Mouse (Mus musculus) midbrain, embryonic 16.5 days (tissue): ENCODE results near the gene Hist1h3d. TPM values are rescaled to one million over a fixed set of nuclear protein-coding genes. Genes with fewer than 3 reads are reported as not detected.
A peak's percentile ranks its signal among the peaks of the same experiment; 100 is the strongest.
"Not testable (repeated sequence)": the region's sequence is repeated elsewhere in the genome, so short reads cannot be mapped to it uniquely, and the experiment has no call there.

ENCODE experiments used
- ATAC-seq: fragments of 200-750 bp; cut with Nextera tagmentation; 2 replicates; pipeline ENCODE4 v1.8.0; 2017; ENCODE audit warnings: moderate TSS enrichment
- H3K27ac ChIP-seq: fragments of 300-500 bp; sonication (generic); 2 replicates; pipeline ENCODE4 v1.5.1; 2014; ENCODE audit warnings: mild to moderate bottlenecking, low read length, mixed read lengths
- H3K27me3 ChIP-seq: fragments of 300-500 bp; sonication (generic); 2 replicates; pipeline ENCODE4 v1.6.1; 2014; ENCODE audit warnings: low read depth, low read length, mixed read lengths; ENCODE audit not compliant: control insufficient read depth, insufficient read depth
- H3K36me3 ChIP-seq: fragments of 300-500 bp; sonication (generic); 2 replicates; pipeline ENCODE4 v1.6.1; 2014; ENCODE audit warnings: mild to moderate bottlenecking, low read length, moderate library complexity, mixed read lengths; ENCODE audit not compliant: control insufficient read depth, insufficient read depth
- H3K4me1 ChIP-seq: fragments of 300-500 bp; sonication (generic); 2 replicates; pipeline ENCODE4 v1.6.1; 2014; ENCODE audit warnings: mild to moderate bottlenecking, low read length, mixed read lengths; ENCODE audit not compliant: control insufficient read depth, insufficient read depth
- H3K4me2 ChIP-seq: fragments of 300-500 bp; sonication (generic); 2 replicates; pipeline ENCODE4 v1.6.1; 2014; ENCODE audit warnings: mild to moderate bottlenecking, low read length, mixed read lengths
- H3K4me3 ChIP-seq: fragments of 300-500 bp; sonication (generic); 2 replicates; pipeline ENCODE4 v1.5.1; 2014; ENCODE audit warnings: low read depth, mild to moderate bottlenecking, low read length, moderate library complexity, mixed read lengths
- H3K9ac ChIP-seq: fragments of 300-500 bp; sonication (generic); 2 replicates; pipeline ENCODE4 v1.6.1; 2014; ENCODE audit warnings: low read depth, low read length, mixed read lengths
- H3K9me3 ChIP-seq: fragments of 300-500 bp; sonication (generic); replicated peaks from 2 replicates; pipeline ENCODE4 v1.6.1; 2014; ENCODE audit warnings: mild to moderate bottlenecking, low read length, mixed read lengths; ENCODE audit not compliant: control insufficient read depth, poor library complexity, severe bottlenecking
- WGBS: fragments of 180-500 bp; shearing (Covaris S2); extraction: QIAGEN DNeasy Blood & Tissue Kit; methylation state at CpG from one replicate; pipeline ENCODE4 v1.1.7; 2014; 5-methylcytosine and 5-hydroxymethylcytosine counted together
- polyA plus RNA-seq: library from polyadenylated mRNA; unstranded; fragments of >200 nt; fragmentation: Nextera tagmentation; extraction: Ambion mirVana; gene quantifications from 2 replicates; pipeline ENCODE4 v1.2.1, GENCODE M21; 2015

Gene Hist1h3d
- polyA plus RNA-seq, 1 experiment from 2014 or later: 0.53 TPM

GRCm38 (mm10) chr13:23577835-23578234, 2.3 kb downstream of the Hist1h3d start:
- H3K9me3 ChIP-seq: no peaks in the 10 kb centered on the region
- ATAC-seq: no peak
- whole genome bisulfite sequencing: 100% methylated on average over 1 of the region's 1 CpGs
- H3K36me3 ChIP-seq: no peaks in the 10 kb centered on the region
- no peak overlapping the region for H3K4me2 ChIP-seq
- no peak overlapping the region for H3K4me3 ChIP-seq
- peaks cover 25% of the 10 kb centered on the region for H3K4me1 ChIP-seq
- H3K27me3 ChIP-seq: no peaks in the 10 kb centered on the region
- no peak overlapping the region for H3K27ac ChIP-seq
- H3K9ac ChIP-seq: no peak overlapping the region

- under 1% methylated on average over 43 of the region's 43 CpGs for WGBS
- peak; percentile 94 for ATAC-seq
- H3K4me1 ChIP-seq: peaks cover 25% of the 10 kb centered on the region
These were observed 6.0 kb downstream of the Hist1h3d start, which contains the start of gene Hist1h4d for GRCm38 (mm10) chr13:23581408-23582218. Gene Hist1h4d, plus strand, starts transcription at chr13:23581598.

GRCm38 (mm10) chr13:23582219-23583056, 6.9 kb downstream of the Hist1h3d start:
- H3K27me3 ChIP-seq: no peaks in the 10 kb centered on the region
- H3K27ac ChIP-seq: peak overlapping the region; percentile 80
- peak overlapping the region; percentile 94 for H3K4me2 ChIP-seq
- 5% methylated on average over 6 of the region's 6 CpGs for WGBS
- H3K9me3 ChIP-seq: no peaks in the 10 kb centered on the region
- no peaks in the 10 kb centered on the region for H3K36me3 ChIP-seq
- peak overlapping the region; percentile 72 for H3K9ac ChIP-seq
- H3K4me3 ChIP-seq: peak overlapping the region; percentile 51
- no peak for ATAC-seq
- peaks cover 26% of the 10 kb centered on the region for H3K4me1 ChIP-seq

More at GRCm38 (mm10) chr13:23581408-23582218, 6.0 kb downstream of the Hist1h3d start, which contains the start of gene Hist1h4d:
- peak within 1 kb of the TSS; percentile 80 for H3K27ac ChIP-seq
- no peaks in the 10 kb centered on the region for H3K27me3 ChIP-seq
- peak within 1 kb of the TSS; percentile 94 for H3K4me2 ChIP-seq
- no peaks in the 10 kb centered on the region for H3K36me3 ChIP-seq
- H3K9ac ChIP-seq: peak within 1 kb of the TSS; percentile 72
- no peaks in the 10 kb centered on the region for H3K9me3 ChIP-seq
- H3K4me3 ChIP-seq: peak within 1 kb of the TSS; percentile 51

- Histone ChIP-seq H3K36me3 (no peaks in the 10 kb centered on the region), H3K9me3 (no peaks in the 10 kb centered on the region), H3K4me2 (no peak overlapping the region), H3K4me1 (peaks cover 26% of the 10 kb centered on the region), H3K27ac (no peak overlapping the region), H3K9ac (no peak overlapping the region), H3K4me3 (no peak overlapping the region), H3K27me3 (no peaks in the 10 kb centered on the region)
- ATAC-seq: no peak
These were observed 8.0 kb downstream of the Hist1h3d start for GRCm38 (mm10) chr13:23583387-23584068.

GRCm38 (mm10) chr13:23584331-23584730, 8.8 kb downstream of the Hist1h3d start:
- H3K9ac ChIP-seq: no peak overlapping the region; the same call in 1 of the 2 replicates
- H3K27ac ChIP-seq: peak overlapping the region; percentile 94
- H3K4me3 ChIP-seq: peak overlapping the region; percentile 54
- H3K4me2 ChIP-seq: peak overlapping the region; percentile 91
- ATAC-seq: no peak
- H3K27me3 ChIP-seq: no peaks in the 10 kb centered on the region
- H3K9me3 ChIP-seq: no peaks in the 10 kb centered on the region
- H3K4me1 ChIP-seq: peaks cover 26% of the 10 kb centered on the region
- no peaks in the 10 kb centered on the region for H3K36me3 ChIP-seq

- Histone ChIP-seq H3K4me2 (peak overlapping the region; percentile 91), H3K9ac (peak overlapping the region; percentile 71), H3K4me3 (peak overlapping the region; percentile 54), H3K36me3 (no peaks in the 10 kb centered on the region), H3K9me3 (no peaks in the 10 kb centered on the region), H3K27me3 (no peaks in the 10 kb centered on the region), H3K27ac (peak overlapping the region; percentile 94), H3K4me1 (peaks cover 26% of the 10 kb centered on the region)
- under 1% methylated on average over 21 of the region's 21 CpGs for WGBS
- ATAC-seq: no peak
These were observed 9.5 kb downstream of the Hist1h3d start for GRCm38 (mm10) chr13:23585029-23585441.

- 0% methylated on average over 15 of the region's 36 CpGs for WGBS
- Histone ChIP-seq H3K9ac (peak overlapping the region; percentile 71), H3K27ac (peak overlapping the region; percentile 94), H3K4me1 (peaks cover 26% of the 10 kb centered on the region), H3K4me3 (peak overlapping the region; percentile 54), H3K4me2 (peak overlapping the region; percentile 91)
- not testable (repeated sequence) for H3K36me3 ChIP-seq, H3K27me3 ChIP-seq, H3K9me3 ChIP-seq
- peak; percentile 91 for ATAC-seq
These were observed 10.0 kb downstream of the Hist1h3d start for GRCm38 (mm10) chr13:23585442-23586098.
